Mouse (Mus musculus) 416B (cell line): ENCODE results near the gene Canx.
"Not testable (repeated sequence)": the region's sequence is repeated elsewhere in the genome, so short reads cannot be mapped to it uniquely, and the experiment has no call there.

ENCODE experiments used
- DNase-seq: peaks from one replicate; pipeline ENCODE4 v3.0.0; 2011; ENCODE audit warnings: low read depth

Gene Canx

DNA sequence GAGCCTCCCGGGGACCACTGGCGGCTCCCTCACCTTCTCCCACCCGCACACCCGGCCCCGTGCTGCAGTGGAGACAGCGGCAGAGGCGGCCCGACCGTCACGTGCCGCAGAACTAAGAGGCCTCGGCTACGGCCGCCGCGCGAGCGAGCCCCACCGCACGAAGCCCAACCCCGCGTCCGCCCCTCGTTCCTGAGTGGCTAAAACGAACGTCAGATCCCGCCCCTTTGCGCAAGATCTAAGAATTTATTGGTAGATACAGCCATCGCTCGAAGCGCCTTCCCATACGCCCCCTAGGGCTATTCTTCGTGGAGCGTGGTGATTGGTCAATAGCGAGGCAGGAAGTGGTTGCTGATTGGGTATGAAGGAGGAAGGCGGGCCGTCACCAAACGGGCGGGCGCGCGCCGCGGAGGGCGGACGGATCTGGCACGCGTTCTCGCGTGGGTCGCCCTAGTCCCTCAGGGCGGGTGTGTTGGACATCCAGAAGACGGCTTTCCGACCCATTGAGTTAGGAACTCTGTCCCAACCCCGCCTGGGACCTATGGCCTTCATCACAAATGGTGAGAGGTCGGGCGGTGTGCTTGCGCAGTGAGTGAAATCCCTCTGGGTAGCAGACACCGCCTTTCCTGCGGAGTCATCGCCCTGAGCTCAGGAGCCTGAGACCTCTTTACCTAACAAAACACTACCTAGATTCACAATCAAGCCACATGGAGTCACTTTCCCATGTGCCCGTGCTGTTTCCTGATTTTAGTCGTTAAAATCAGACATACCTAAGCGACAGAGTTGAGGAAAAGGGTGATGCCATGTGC lies at the start of gene Canx:
Canx (minus strand) TSS at position 178 of the 806 bp plus-strand sequence.
- DNase-seq: peak; percentile 100

GRCm38 (mm10) chr11:50374286-50375015 lies 49.0 kb upstream of the Canx start:
- no peak for DNase-seq

GRCm38 (mm10) chr11:50373621-50374020 lies 48.1 kb upstream of the Canx start:
- DNase-seq: no peak

DNA sequence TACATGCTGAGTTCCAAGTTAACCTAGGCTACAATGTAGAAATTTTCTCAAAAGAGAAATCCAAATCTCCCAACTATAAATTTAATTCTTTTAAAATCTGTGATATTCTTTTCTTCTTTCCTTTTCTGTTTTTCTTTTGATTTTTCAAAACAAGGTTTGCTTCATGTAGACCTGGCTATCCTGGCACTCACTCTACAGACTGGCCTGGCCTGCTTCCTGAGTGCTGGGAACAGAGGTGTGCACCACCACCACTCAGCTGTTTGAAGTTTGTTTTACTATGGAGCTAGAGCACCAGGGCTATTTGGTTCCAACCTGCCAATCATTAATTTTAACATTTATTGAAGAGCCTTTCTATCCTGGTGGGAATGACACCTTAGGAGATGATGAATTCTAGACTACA lies 47.6 kb upstream of the Canx start:
- no peak for DNase-seq

GRCm38 (mm10) chr11:50371911-50372310 lies 46.4 kb upstream of the Canx start:
- no peak for DNase-seq

DNA sequence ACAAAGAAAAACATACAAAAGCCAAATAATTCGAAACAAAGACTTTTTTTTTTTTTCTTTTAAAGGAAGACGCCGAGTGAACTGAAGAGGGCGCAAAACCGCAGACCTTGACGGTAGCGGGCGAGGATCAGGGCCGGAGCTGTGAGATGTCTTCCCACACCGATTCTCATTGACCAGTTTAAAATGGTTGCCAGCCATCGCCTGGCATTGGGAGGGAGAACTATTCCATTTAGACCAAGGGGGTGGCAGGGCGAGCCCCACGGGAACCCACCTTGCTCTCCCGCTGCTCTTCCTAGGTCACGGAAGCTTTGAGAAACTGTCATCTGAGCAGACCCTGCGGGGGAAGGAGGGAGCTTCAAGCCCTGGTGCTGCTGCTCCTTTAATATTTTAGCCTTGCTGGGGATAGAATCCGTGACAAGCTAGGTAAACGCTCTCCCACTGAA lies 45.9 kb upstream of the Canx start:
- peak; percentile 80 for DNase-seq

GRCm38 (mm10) chr11:50370969-50371368 lies 45.5 kb upstream of the Canx start:
- DNase-seq: no peak

DNA sequence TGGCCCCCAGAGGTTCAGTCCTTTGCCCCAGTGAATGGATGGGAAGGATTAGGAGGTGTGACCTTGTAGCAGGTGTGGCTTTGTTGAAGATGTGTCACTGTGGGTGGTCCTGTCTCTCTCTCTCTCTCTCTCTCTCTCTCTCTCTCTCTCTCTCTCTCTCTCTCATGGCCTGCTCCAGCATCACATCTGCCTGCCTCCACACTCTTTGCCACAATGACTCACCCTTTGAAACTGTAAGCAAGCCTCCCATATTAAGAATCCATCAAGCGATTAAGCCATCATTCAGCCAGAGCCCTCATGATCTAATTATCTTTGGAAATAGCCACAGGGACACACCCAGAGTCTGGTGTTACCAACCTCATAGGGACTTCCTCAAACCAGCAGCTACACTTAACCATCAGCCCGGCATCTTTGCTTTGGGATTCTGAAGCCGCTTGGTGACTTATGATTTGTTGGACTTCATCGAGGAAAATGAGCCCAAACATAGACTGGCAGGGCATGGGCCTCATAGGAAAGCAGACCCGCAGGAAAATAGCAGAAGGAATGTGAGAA lies 44.0 kb upstream of the Canx start:
- peak; percentile 90 for DNase-seq

- DNase-seq: no peak
Measured at GRCm38 (mm10) chr11:50367531-50367930, 42.1 kb upstream of the Canx start.

DNA sequence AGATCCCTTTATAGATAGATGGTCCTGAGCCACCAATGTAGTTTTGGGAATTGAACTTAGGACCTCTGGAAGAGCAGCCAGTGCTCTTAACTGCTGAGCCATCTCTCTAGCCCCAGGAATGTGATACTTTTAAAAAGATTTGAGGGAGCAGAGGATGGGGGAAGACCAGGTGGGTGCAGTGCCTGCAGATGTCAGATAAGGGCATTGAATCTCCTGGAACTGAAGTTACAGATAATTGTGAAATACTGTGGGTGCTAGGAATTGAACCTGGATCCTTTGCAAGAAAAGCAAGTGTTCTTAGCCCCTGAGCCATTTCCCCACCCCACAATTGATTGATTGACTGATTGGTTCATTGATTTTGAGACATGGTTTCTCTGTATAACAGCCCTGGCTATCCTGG lies 39.8 kb upstream of the Canx start:
- DNase-seq: no peak

GRCm38 (mm10) chr11:50364548-50364947 lies 39.1 kb upstream of the Canx start:
- DNase-seq: peak; percentile 89

DNA sequence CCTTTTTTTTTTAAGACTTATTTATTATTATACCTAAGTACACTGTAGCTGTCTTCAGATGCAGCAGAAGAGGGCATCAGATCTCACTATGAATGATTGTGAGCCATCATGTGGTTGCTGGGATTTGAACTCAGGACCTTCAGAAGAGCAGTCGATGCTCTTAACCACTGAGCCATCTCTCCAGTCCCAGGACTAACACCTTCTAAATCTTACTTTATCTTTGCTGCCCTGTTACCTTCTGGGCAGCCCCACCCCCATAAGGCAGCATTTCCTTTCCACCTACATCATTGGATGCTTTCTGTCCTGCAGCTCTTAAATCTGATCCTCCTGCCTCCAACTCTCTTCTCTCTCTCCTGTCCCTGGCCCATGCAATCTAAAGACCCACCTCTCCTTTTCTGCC lies 35.8 kb upstream of the Canx start:
- not testable (repeated sequence) for DNase-seq

- DNase-seq: peak; percentile 72
Measured at GRCm38 (mm10) chr11:50358950-50359861, 33.7 kb upstream of the Canx start.

GRCm38 (mm10) chr11:50355395-50355794 lies 29.9 kb upstream of the Canx start:
- peak; percentile 84 for DNase-seq

DNA sequence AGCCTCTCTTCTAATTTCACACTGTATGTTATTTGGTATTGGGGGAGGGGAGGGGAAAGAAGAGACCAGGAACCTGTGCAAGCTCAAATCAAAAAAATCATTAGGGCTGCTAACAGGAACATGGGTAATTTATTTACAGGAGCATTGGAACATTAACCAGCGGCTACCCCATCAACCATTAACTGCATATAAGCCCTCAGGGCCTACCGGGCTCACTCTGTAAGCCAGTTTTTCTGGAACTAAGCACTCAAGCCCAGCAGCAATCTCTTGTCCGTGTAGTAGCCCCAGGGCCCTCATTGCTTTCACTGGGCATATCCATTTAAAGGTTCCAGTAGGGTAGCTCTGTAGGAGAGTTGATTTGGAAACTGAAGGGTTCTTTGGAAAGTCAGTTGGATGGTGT lies 29.4 kb upstream of the Canx start:
- no peak for DNase-seq

GRCm38 (mm10) chr11:50354162-50354561 lies 28.7 kb upstream of the Canx start, which contains the start of gene Cby3:
Gene Cby3 (plus strand): TSS chr11:50354462.
- DNase-seq: no peak

GRCm38 (mm10) chr11:50352177-50352576 lies 26.7 kb upstream of the Canx start:
- DNase-seq: no peak

DNA sequence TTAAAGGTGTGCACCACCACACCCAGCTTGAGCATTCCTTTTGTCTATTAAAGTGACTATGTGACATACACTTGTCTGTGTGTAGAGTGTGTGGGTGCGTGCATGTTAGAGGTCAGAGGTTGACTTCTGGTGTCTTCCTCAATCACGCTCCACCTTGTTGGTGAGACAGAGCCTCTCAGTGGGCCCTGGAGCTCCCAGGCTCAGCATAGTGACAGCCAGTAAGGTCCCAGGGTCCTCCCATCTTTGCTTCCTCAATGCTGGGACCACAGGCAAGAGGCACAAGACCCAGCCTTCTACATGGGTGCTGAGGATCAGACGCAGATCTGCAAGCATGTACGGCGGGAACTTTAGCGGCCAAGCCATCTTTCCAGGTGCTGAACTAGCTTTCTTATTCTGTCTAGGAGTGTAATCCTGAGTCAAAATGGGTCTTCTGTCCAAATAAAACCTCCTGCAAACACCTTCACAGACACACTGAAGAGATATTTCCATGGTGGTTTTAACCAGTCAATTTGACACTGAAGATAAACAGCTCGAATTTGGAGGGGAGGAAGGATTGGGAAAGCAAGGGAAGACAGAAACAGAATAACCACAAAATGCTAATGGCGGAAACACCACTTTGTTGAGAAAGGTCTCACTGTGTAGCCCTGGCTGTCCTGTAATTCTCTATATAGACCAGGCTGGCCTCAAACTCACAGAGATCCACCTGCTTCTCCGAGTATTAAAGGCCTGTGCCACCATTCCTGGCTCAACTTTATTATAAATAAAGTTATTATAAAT lies 21.0 kb upstream of the Canx start:
- peak; percentile 40 for DNase-seq

DNA sequence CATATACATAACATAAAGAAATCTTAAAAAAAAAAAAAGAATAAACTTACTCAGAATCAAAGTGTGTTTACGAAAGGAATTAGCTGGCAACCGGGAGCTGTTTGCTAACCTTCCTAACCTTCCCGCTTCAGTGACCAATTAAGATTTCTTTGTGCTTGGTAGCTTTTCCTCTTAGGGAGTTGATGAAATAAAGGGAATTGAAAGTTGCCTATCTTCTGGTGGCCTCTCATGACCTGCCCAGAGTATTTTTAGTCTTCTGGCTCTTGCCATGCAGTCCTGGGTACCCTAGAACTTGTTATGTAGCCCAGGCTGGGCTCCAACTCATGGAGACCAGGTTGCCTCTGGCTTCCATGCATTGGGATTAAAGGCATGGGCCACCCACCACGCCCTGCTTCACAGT lies 20.0 kb upstream of the Canx start:
- DNase-seq: no peak

GRCm38 (mm10) chr11:50336891-50337290 lies 11.4 kb upstream of the Canx start:
- DNase-seq: no peak

DNA sequence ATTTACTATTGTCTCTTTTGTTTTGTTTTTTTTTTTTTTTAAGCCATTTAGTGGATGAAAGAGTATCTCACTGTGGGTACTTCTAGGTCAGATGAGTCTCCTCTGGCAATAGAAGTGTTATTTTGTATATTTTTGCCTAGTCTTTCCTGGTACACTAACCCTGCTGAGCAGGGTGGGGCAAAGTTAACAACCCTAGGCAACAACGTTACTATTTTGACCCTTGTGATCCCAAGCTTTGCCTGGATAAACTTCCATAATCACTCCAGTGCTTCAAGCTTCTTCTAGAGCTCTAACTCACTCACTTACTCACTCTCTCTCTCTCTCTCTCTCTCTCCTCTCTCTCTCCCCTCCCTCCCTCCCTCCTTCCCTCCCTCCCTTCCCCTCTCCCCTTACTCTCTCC lies 10.7 kb upstream of the Canx start:
- DNase-seq: no peak
